Mouse (Mus musculus): ENCODE measurements around the gene Klhl29. TPM values are rescaled to one million over a fixed set of nuclear protein-coding genes. Genes with fewer than 3 reads are reported as not detected.

The Klhl29 gene
- polyA plus RNA-seq, 1 experiment from 2014 or later = 0.02 TPM

GRCm38 (mm10) chr12:5073191-5073590 lies 302.3 kb downstream of the Klhl29 start:
- ATAC-seq (ENCODE audit: low read depth) = no peak
- 71% methylated on average over 12 of the region's 12 CpGs for WGBS (ENCODE audit: insufficient replicate concordance)
- H3K4me1 ChIP-seq (ENCODE audit: control insufficient read depth, low read depth, low read length) = no peaks in the 10 kb centered on the region
- no peaks in the 10 kb centered on the region for H3K9me3 ChIP-seq (replicated peaks; ENCODE audit: control insufficient read depth, low read length)
- H3K27me3 ChIP-seq (ENCODE audit: control insufficient read depth, insufficient read depth, low read depth, low read length) = no peaks in the 10 kb centered on the region
- no peak overlapping the region for H3K27ac ChIP-seq (ENCODE audit: low read length)
- H3K36me3 ChIP-seq (ENCODE audit: control insufficient read depth, insufficient read depth) = no peaks in the 10 kb centered on the region
- H3K4me2 ChIP-seq (ENCODE audit: low read depth, low read length) = no peak overlapping the region
- H3K9ac ChIP-seq (ENCODE audit: low read depth, low read length) = no peak overlapping the region
- H3K4me3 ChIP-seq (ENCODE audit: low read depth, low read length) = no peak overlapping the region

GRCm38 (mm10) chr12:5070131-5070530 lies 305.4 kb downstream of the Klhl29 start:
- H3K36me3 ChIP-seq (ENCODE audit: control insufficient read depth, insufficient read depth) = no peaks in the 10 kb centered on the region
- H3K27me3 ChIP-seq (ENCODE audit: control insufficient read depth, insufficient read depth, low read depth, low read length) = no peaks in the 10 kb centered on the region
- no peaks in the 10 kb centered on the region for H3K9me3 ChIP-seq (replicated peaks; ENCODE audit: control insufficient read depth, low read length)
- WGBS (ENCODE audit: insufficient replicate concordance) = 63% methylated on average over 3 of the region's 3 CpGs
- no peak overlapping the region for H3K9ac ChIP-seq (ENCODE audit: low read depth, low read length)
- H3K4me2 ChIP-seq (ENCODE audit: low read depth, low read length) = no peak overlapping the region
- no peaks in the 10 kb centered on the region for H3K4me1 ChIP-seq (ENCODE audit: control insufficient read depth, low read depth, low read length)
- no peak overlapping the region for H3K4me3 ChIP-seq (ENCODE audit: low read depth, low read length)
- H3K27ac ChIP-seq (ENCODE audit: low read length) = no peak overlapping the region
- ATAC-seq (ENCODE audit: low read depth) = no peak

GRCm38 (mm10) chr12:5067590-5067989 lies 307.9 kb downstream of the Klhl29 start:
- H3K4me3 ChIP-seq (ENCODE audit: low read depth, low read length) = no peak overlapping the region
- H3K4me2 ChIP-seq (ENCODE audit: low read depth, low read length) = no peak overlapping the region
- no peaks in the 10 kb centered on the region for H3K4me1 ChIP-seq (ENCODE audit: control insufficient read depth, low read depth, low read length)
- WGBS (ENCODE audit: insufficient replicate concordance) = 42% methylated on average over 3 of the region's 3 CpGs
- no peaks in the 10 kb centered on the region for H3K36me3 ChIP-seq (ENCODE audit: control insufficient read depth, insufficient read depth)
- no peak for ATAC-seq (ENCODE audit: low read depth)
- no peak overlapping the region for H3K9ac ChIP-seq (ENCODE audit: low read depth, low read length)
- no peaks in the 10 kb centered on the region for H3K27me3 ChIP-seq (ENCODE audit: control insufficient read depth, insufficient read depth, low read depth, low read length)
- no peaks in the 10 kb centered on the region for H3K9me3 ChIP-seq (replicated peaks; ENCODE audit: control insufficient read depth, low read length)
- H3K27ac ChIP-seq (ENCODE audit: low read length) = no peak overlapping the region

- H3K27ac ChIP-seq (ENCODE audit: low read length) = no peak overlapping the region
- no peak overlapping the region for H3K9ac ChIP-seq (ENCODE audit: low read depth, low read length)
- H3K9me3 ChIP-seq (replicated peaks; ENCODE audit: control insufficient read depth, low read length) = peaks cover 14% of the 10 kb centered on the region
- no peak for ATAC-seq (ENCODE audit: low read depth)
- H3K4me2 ChIP-seq (ENCODE audit: low read depth, low read length) = no peak overlapping the region
- 82% methylated on average over 4 of the region's 4 CpGs for WGBS (ENCODE audit: insufficient replicate concordance)
- H3K4me3 ChIP-seq (ENCODE audit: low read depth, low read length) = no peak overlapping the region
- H3K36me3 ChIP-seq (ENCODE audit: control insufficient read depth, insufficient read depth) = no peaks in the 10 kb centered on the region; the same call in 1 of the 2 replicates
- H3K27me3 ChIP-seq (ENCODE audit: control insufficient read depth, insufficient read depth, low read depth, low read length) = no peaks in the 10 kb centered on the region
- no peaks in the 10 kb centered on the region for H3K4me1 ChIP-seq (ENCODE audit: control insufficient read depth, low read depth, low read length)
Measured at GRCm38 (mm10) chr12:5048104-5048503, 327.4 kb downstream of the Klhl29 start.

- Histone ChIP-seq H3K27ac (ENCODE audit: low read length) (no peak overlapping the region), H3K4me2 (ENCODE audit: low read depth, low read length) (no peak overlapping the region), H3K36me3 (ENCODE audit: control insufficient read depth, insufficient read depth) (no peaks in the 10 kb centered on the region; the same call in 1 of the 2 replicates), H3K4me1 (ENCODE audit: control insufficient read depth, low read depth, low read length) (no peaks in the 10 kb centered on the region), H3K27me3 (ENCODE audit: control insufficient read depth, insufficient read depth, low read depth, low read length) (no peaks in the 10 kb centered on the region), H3K9me3 (replicated peaks; ENCODE audit: control insufficient read depth, low read length) (no peaks in the 10 kb centered on the region), H3K4me3 (ENCODE audit: low read depth, low read length) (no peak overlapping the region), H3K9ac (ENCODE audit: low read depth, low read length) (no peak overlapping the region)
- WGBS (ENCODE audit: insufficient replicate concordance) = 89% methylated on average over 15 of the region's 15 CpGs
- ATAC-seq (ENCODE audit: low read depth) = no peak
Measured at GRCm38 (mm10) chr12:5044141-5044540, 331.3 kb downstream of the Klhl29 start.

- ATAC-seq (ENCODE audit: low read depth) = no peak
- no peaks in the 10 kb centered on the region for H3K9me3 ChIP-seq (replicated peaks; ENCODE audit: control insufficient read depth, low read length)
Measured at GRCm38 (mm10) chr12:5038008-5038407, 337.5 kb downstream of the Klhl29 start.

GRCm38 (mm10) chr12:5029035-5029434 lies 346.4 kb downstream of the Klhl29 start:
- Histone ChIP-seq H3K4me1 (ENCODE audit: control insufficient read depth, low read depth, low read length) (no peaks in the 10 kb centered on the region), H3K36me3 (ENCODE audit: control insufficient read depth, insufficient read depth) (peaks cover 28% of the 10 kb centered on the region), H3K27ac (ENCODE audit: low read length) (no peak overlapping the region), H3K27me3 (ENCODE audit: control insufficient read depth, insufficient read depth, low read depth, low read length) (no peaks in the 10 kb centered on the region), H3K4me2 (ENCODE audit: low read depth, low read length) (no peak overlapping the region), H3K9me3 (replicated peaks; ENCODE audit: control insufficient read depth, low read length) (no peaks in the 10 kb centered on the region), H3K4me3 (ENCODE audit: low read depth, low read length) (no peak overlapping the region), H3K9ac (ENCODE audit: low read depth, low read length) (no peak overlapping the region)
- WGBS (ENCODE audit: insufficient replicate concordance) = 82% methylated on average over 5 of the region's 5 CpGs
- no peak for ATAC-seq (ENCODE audit: low read depth)

More at GRCm38 (mm10) chr12:5038008-5038407, 337.5 kb downstream of the Klhl29 start:
- H3K36me3 ChIP-seq (ENCODE audit: control insufficient read depth, insufficient read depth) = peaks cover 11% of the 10 kb centered on the region
- H3K27ac ChIP-seq (ENCODE audit: low read length) = no peak overlapping the region
- H3K4me1 ChIP-seq (ENCODE audit: control insufficient read depth, low read depth, low read length) = no peaks in the 10 kb centered on the region
- no peaks in the 10 kb centered on the region for H3K27me3 ChIP-seq (ENCODE audit: control insufficient read depth, insufficient read depth, low read depth, low read length)
- no peak overlapping the region for H3K9ac ChIP-seq (ENCODE audit: low read depth, low read length)
- 93% methylated on average over 2 of the region's 2 CpGs for WGBS (ENCODE audit: insufficient replicate concordance)
- no peak overlapping the region for H3K4me2 ChIP-seq (ENCODE audit: low read depth, low read length)
- H3K4me3 ChIP-seq (ENCODE audit: low read depth, low read length) = no peak overlapping the region
